Mouse (Mus musculus) heart, adult 2 months (tissue): ENCODE results near the gene Agap2. TPM values are rescaled to one million over a fixed set of nuclear protein-coding genes. Genes with fewer than 3 reads are reported as not detected.
A peak's percentile ranks its signal among the peaks of the same experiment; 100 is the strongest.

Experiments
- DNase-seq, 2 experiments: peaks; one replicate each; pipeline ENCODE4 v3.0.0; 2021
- H3K27ac ChIP-seq: fragments of 200-600 bp; 2 replicates; pipeline ENCODE4 v1.8.1; 2022
- H3K27me3 ChIP-seq: fragments of 200-500 bp; 2 replicates; pipeline ENCODE4 v1.6.1; 2012; ENCODE audit warnings: mild to moderate bottlenecking, low read length, inconsistent platforms, mixed read lengths; ENCODE audit not compliant: control insufficient read depth, insufficient read depth
- H3K36me3 ChIP-seq: fragments of 200-500 bp; 2 replicates; pipeline ENCODE4 v1.6.1; 2012; ENCODE audit warnings: low read length, inconsistent platforms; ENCODE audit not compliant: control insufficient read depth, insufficient read depth
- H3K4me1 ChIP-seq: fragments of 200-500 bp; 2 replicates; pipeline ENCODE4 v1.6.1; 2011; ENCODE audit warnings: low read length; ENCODE audit not compliant: control insufficient read depth, insufficient read depth
- H3K4me3 ChIP-seq: fragments of 200-600 bp; 2 replicates; pipeline ENCODE4 v1.8.1; 2022
- H3K79me2 ChIP-seq: fragments of 200-500 bp; replicated peaks from 2 replicates; pipeline ENCODE4 v1.6.1; 2012; ENCODE audit warnings: mild to moderate bottlenecking, inconsistent platforms, low read length, moderate library complexity, mixed read lengths; ENCODE audit not compliant: control insufficient read depth, insufficient read depth
- H3K9ac ChIP-seq: fragments of 200-500 bp; 2 replicates; pipeline ENCODE4 v1.6.1; 2012; ENCODE audit warnings: low read depth, mild to moderate bottlenecking, control low read depth, inconsistent platforms, low read length, mixed read lengths
- CTCF ChIP-seq: fragments of 200-600 bp; IDR thresholded peaks from 2 replicates; pipeline ENCODE4 v1.8.1; 2022; ENCODE audit warnings: antibody characterized with exemption, mild to moderate bottlenecking, moderate library complexity
- EP300 ChIP-seq: fragments of 200-500 bp; IDR thresholded peaks from 2 replicates; pipeline ENCODE4 v1.6.1; 2011; ENCODE audit warnings: low read depth, low read length, control low read depth; ENCODE audit not compliant: insufficient read depth
- POLR2A ChIP-seq: fragments of 200-500 bp; IDR thresholded peaks from 2 replicates; pipeline ENCODE4 v1.6.1; 2011; ENCODE audit warnings: mild to moderate bottlenecking, low read depth, low read length, control low read depth; ENCODE audit not compliant: insufficient read depth
- WGBS: fragments of 180-500 bp; shearing (Covaris S2); methylation state at CpG from one replicate; pipeline ENCODE4 v1.1.7; 2018; 5-methylcytosine and 5-hydroxymethylcytosine counted together
- intact Hi-C: fragments of 180-260 bp; cut with DNase I; formaldehyde crosslinking; loops from one replicate; pipeline ENCODE4 v1.15.1; 2025
- polyA plus RNA-seq: library from polyadenylated mRNA; depleted of rRNA; stranded (reverse); fragments of >200 nt; gene quantifications from 2 replicates; pipeline ENCODE4 v1.2.3, GENCODE M21; 2012
- total RNA-seq, 2 experiments: library from RNA; stranded (reverse); gene quantifications; 2 replicates each; pipeline ENCODE4 v1.2.3; 2021

Gene Agap2
- total and polyA plus RNA-seq, 3 experiments, result 4.8 to 5.5 (median 5.0) TPM

DNA sequence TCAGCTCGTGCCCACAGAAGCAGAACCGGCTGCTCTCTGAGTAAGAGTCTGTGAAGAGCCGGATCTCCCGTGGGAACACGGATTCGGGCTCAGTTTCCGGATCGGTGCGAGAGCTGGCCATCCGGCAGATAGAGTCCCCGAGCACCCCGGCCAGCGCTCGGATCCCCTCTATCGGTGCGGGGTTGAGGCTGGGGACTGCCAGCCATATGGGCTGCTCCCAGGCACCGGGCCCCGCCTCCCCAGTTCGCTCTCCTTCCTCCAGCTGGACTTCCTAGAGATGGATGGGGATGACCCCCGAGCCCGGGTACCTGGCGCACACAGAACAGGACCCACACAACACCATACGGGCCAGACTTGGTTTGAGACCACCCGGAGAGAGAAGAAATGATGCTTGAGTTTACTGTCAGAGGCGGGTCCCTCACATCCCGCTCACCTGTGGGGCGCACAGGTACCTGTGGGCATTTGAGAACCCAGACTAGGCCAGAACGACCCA lies 33.8 kb upstream of the Agap2 start, which contains the start of the genes Mettl1 and Eef1akmt3:
Gene Mettl1 (plus strand): TSS at position 141 of the 493 bp plus-strand sequence.
Gene Eef1akmt3 (minus strand): TSS at position 240 of the 493 bp plus-strand sequence.
- Histone ChIP-seq H3K4me3 (peak within 1 kb of the TSS; percentile 83), H3K27ac (peak within 1 kb of the TSS; percentile 51), H3K79me2 (no peaks in the 10 kb centered on the region), H3K36me3 (no peaks in the 10 kb centered on the region), H3K27me3 (0 out of 2 replicates have a peak, but pooled peaks cover 2% of the 10 kb centered on the region), H3K4me1 (no peaks in the 10 kb centered on the region), H3K9ac (peak within 1 kb of the TSS; percentile 60)
- intact Hi-C loops, result no loop called here
- TF ChIP-seq EP300 (no peak), POLR2A (no peak), CTCF (no peak)
- WGBS, result under 1% methylated on average over 28 of the region's 28 CpGs
- DNase-seq, result no peak

DNA sequence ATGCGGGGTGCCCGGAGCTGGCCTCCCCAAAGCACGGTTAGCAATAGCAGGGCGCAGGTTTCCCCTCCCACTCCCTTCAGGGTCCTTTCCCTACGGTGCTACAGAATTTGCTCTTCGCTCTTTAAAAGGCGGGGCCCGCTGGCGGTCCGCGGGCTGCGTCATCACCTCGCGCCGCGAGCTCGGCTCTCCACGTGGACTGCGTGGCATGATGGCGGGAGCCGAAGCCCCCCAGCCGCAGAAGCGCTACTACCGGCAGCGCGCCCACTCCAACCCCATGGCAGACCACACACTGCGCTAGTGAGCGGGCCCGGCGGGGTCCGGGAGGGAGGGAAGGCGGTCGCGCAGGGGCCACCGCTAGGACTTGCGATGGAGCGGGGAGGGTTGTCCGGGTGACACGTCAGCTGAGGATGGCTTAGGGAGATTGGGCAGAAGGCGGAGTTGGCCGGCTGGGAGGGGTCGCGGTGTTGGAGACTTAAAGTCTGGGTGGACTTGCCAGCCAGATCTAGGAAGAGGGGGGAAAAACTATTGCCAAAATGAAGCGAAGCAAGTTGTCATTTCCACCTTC lies 33.2 kb upstream of the Agap2 start:
- under 1% methylated on average over 44 of the region's 44 CpGs for WGBS
- Histone ChIP-seq H3K4me1 (no peaks in the 10 kb centered on the region), H3K79me2 (no peaks in the 10 kb centered on the region), H3K36me3 (no peaks in the 10 kb centered on the region), H3K27me3 (0 out of 2 replicates have a peak, but pooled peaks cover 2% of the 10 kb centered on the region), H3K4me3 (peak overlapping the region; percentile 83), H3K9ac (peak overlapping the region; percentile 60), H3K27ac (peak overlapping the region; percentile 51)
- peak; percentile 34 for TF ChIP-seq CTCF
- TF ChIP-seq POLR2A, result no peak
- intact Hi-C loops, result no loop called here
- DNase-seq, result peak; percentile 90 to 92

DNA sequence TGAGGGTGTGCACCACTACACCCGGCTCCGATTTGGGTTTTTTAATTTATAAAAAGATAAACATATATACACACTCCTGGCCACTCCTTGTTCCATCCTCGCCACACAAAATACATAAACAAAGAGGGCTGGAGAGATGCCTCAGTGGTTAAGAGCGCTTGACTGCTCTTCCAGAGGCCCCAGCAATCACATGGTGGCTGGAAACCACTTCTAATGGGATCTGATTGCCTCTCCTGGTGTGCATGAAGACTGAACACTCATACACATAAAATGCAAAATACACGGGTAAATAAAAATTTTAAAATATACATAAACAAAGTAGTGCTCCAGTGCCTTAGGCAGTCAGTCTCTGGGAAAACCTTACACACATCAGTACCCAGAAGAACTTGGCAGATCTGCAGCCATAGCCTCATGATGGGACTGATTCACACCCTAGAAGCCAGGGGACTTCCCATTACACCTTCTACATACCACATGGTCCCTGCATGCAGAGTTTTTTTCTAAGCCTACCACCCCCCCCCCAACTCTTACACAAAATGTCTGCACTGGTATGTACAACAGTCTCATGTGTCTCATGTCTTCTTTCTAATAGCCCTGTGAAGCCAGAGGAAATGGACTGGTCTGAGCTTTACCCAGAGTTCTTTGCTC lies 32.5 kb upstream of the Agap2 start:
- Histone ChIP-seq H3K4me1 (no peaks in the 10 kb centered on the region), H3K27me3 (0 out of 2 replicates have a peak, but pooled peaks cover 2% of the 10 kb centered on the region), H3K9ac (no peak overlapping the region), H3K36me3 (no peaks in the 10 kb centered on the region), H3K79me2 (no peaks in the 10 kb centered on the region), H3K4me3 (peak overlapping the region; percentile 83), H3K27ac (peak overlapping the region; percentile 51; the same call in 1 of the 2 replicates)
- no peak for DNase-seq
- intact Hi-C loops, result no loop called here
- TF ChIP-seq EP300, result no peak
- no peak for TF ChIP-seq CTCF
- TF ChIP-seq POLR2A, result no peak
- WGBS, result 22% methylated on average over 5 of the region's 5 CpGs

DNA sequence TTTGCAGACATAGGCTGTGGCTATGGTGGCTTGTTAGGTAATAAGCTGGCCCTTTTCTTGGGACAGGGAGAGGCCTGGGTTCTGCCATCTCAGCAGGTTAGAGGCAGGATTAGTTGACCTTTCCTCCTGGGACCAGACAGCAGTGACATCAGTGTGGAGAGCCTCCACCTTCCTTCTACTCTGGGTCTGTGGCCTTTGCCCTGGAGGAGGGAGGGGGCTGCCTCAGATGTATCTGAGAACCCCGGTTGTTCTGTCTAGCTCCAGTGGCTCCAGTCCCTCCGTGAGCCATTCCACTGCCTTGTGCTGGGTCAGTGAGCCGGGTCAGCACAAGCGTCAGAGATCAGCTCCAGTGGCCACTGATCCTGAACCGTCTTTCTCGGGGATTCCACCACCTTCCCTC lies 31.9 kb upstream of the Agap2 start:
- Histone ChIP-seq H3K9ac (no peak overlapping the region), H3K27me3 (peaks cover 2% of the 10 kb centered on the region; the same call in 1 of the 2 replicates), H3K79me2 (no peaks in the 10 kb centered on the region), H3K27ac (no peak overlapping the region), H3K36me3 (no peaks in the 10 kb centered on the region), H3K4me3 (no peak overlapping the region), H3K4me1 (no peaks in the 10 kb centered on the region)
- intact Hi-C loops, result no loop called here
- 89% methylated on average over 6 of the region's 6 CpGs for WGBS
- no peak for DNase-seq
- no peak for TF ChIP-seq CTCF
- TF ChIP-seq POLR2A, result no peak
- no peak for TF ChIP-seq EP300

DNA sequence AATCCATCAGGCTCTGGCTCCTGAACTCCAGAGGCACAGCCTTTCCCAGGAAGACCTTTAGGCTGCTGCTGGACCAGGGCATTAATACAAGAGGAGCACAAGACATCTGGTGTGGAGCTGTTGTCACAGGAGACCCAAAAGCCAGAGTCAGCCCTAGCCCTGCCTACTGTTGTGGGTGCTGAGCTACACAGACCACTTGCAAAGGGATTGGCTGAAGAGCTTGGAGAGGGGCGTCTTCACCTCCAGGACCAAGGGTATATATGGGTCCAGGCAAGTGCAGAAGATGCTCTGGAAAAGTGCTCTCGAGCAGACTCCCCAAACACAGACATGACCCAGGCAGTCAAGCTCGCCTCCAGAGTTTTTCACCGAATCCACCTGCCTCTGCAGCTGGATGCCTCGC lies 27.1 kb upstream of the Agap2 start, which contains the start of gene Cyp27b1:
Gene Cyp27b1 (plus strand): TSS at position 297 of the 400 bp plus-strand sequence.
- intact Hi-C loops, result no loop called here

More for the DNA sequence above, 27.1 kb upstream of the Agap2 start, which contains the start of gene Cyp27b1:
- Histone ChIP-seq H3K27ac (no peak within 1 kb of the TSS), H3K4me1 (peaks cover 1% of the 10 kb centered on the region), H3K4me3 (no peak within 1 kb of the TSS), H3K27me3 (peaks cover 13% of the 10 kb centered on the region), H3K79me2 (no peaks in the 10 kb centered on the region), H3K36me3 (no peaks in the 10 kb centered on the region), H3K9ac (no peak within 1 kb of the TSS)
- TF ChIP-seq EP300, result no peak
- no peak for TF ChIP-seq POLR2A
- no peak for TF ChIP-seq CTCF
- 42% methylated on average over 5 of the region's 5 CpGs for WGBS
- DNase-seq, result no peak
